8 mouse cellular contexts compared by ENCODE assay signal in the genomic region with DNA sequence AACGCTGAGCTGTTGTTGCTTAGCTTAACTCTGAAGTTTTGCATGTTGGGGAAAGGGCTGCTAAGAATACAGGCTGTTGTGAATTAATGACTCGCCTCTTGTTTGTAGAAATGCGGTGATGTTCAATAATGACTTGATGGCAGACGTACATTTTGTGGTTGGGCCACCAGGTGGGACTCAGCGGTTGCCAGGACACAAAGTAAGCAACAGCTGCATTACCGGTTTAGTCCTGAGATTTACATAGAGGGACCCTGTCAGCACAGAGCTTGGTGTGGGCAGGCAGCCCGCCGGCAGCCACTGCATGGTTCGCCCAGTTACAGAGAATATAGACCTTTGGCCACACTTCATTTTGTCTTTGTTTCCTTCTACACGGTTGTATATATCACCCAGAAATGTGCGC. TPM values are rescaled to one million over a fixed set of nuclear protein-coding genes. Genes with fewer than 3 reads are reported as not detected.
DNase-seq lines count a peak whose midpoint lies in the region; ATAC-seq and TF ChIP-seq lines count a peak whose summit lies in the region.

No protein-coding gene starts in this region.

- peak overlapping the region; percentile 92 for H3K27ac ChIP-seq in lung, embryonic 14.5 days (ENCODE audit: low read depth)
- peak overlapping the region; percentile 82 for H3K27ac ChIP-seq in embryonic facial prominence, embryonic 13.5 days
- H3K27ac ChIP-seq in intestine, embryonic 16.5 days (ENCODE audit: low read length), result peak overlapping the region; percentile 84
- H3K27ac ChIP-seq in neural tube, embryonic 15.5 days (replicated peaks), result peak overlapping the region; percentile 81

- peak overlapping the region; percentile 56 for H3K4me2 ChIP-seq in lung, embryonic 14.5 days
- H3K4me2 ChIP-seq in embryonic facial prominence, embryonic 13.5 days, result peak overlapping the region; percentile 60
- peak overlapping the region; percentile 69 for H3K4me2 ChIP-seq in intestine, embryonic 16.5 days (ENCODE audit: low read depth, low read length)
- peak overlapping the region; percentile 70 for H3K4me2 ChIP-seq in neural tube, embryonic 15.5 days

- no peaks in the 10 kb centered on the region for H3K9me3 ChIP-seq in lung, embryonic 14.5 days (ENCODE audit: low read depth, low read length)
- H3K9me3 ChIP-seq in embryonic facial prominence, embryonic 13.5 days, result no peaks in the 10 kb centered on the region
- H3K9me3 ChIP-seq in intestine, embryonic 16.5 days (ENCODE audit: control insufficient read depth, low read length), result no peaks in the 10 kb centered on the region
- no peaks in the 10 kb centered on the region for H3K9me3 ChIP-seq in neural tube, embryonic 15.5 days (replicated peaks)

- 15% methylated on average over 11 of the region's 11 CpGs for WGBS in lung, embryonic 14.5 days
- WGBS in embryonic facial prominence, embryonic 13.5 days, result 36% methylated on average over 11 of the region's 11 CpGs
- WGBS in intestine, embryonic 16.5 days, result 28% methylated on average over 11 of the region's 11 CpGs
- 31% methylated on average over 11 of the region's 11 CpGs for WGBS in neural tube, embryonic 15.5 days

- peaks cover 25% of the 10 kb centered on the region for H3K36me3 ChIP-seq in lung, embryonic 14.5 days (ENCODE audit: insufficient read depth)
- peaks cover 23% of the 10 kb centered on the region for H3K36me3 ChIP-seq in embryonic facial prominence, embryonic 13.5 days
- H3K36me3 ChIP-seq in intestine, embryonic 16.5 days (ENCODE audit: control insufficient read depth, insufficient read depth, low read length), result peaks cover 8% of the 10 kb centered on the region
- H3K36me3 ChIP-seq in neural tube, embryonic 15.5 days, result peaks cover 12% of the 10 kb centered on the region

- TF ChIP-seq CTCF in lung, embryonic 14.5 days (IDR thresholded peaks at IDR 0.05; ENCODE audit: low read depth), result peak; percentile 50; the same call in 1 of the 2 replicates

- H3K9ac ChIP-seq in lung, embryonic 14.5 days, result peak overlapping the region; percentile 52
- H3K9ac ChIP-seq in embryonic facial prominence, embryonic 13.5 days, result peak overlapping the region; percentile 69
- peak overlapping the region; percentile 66 for H3K9ac ChIP-seq in intestine, embryonic 16.5 days (ENCODE audit: low read depth, low read length)
- peak overlapping the region; percentile 59 for H3K9ac ChIP-seq in neural tube, embryonic 15.5 days (replicated peaks)

- H3K27me3 ChIP-seq in lung, embryonic 14.5 days (ENCODE audit: insufficient read depth, low read length), result no peaks in the 10 kb centered on the region
- H3K27me3 ChIP-seq in embryonic facial prominence, embryonic 13.5 days, result no peaks in the 10 kb centered on the region
- H3K27me3 ChIP-seq in intestine, embryonic 16.5 days (replicated peaks; ENCODE audit: control insufficient read depth, insufficient read depth, low read length), result no peaks in the 10 kb centered on the region
- no peaks in the 10 kb centered on the region for H3K27me3 ChIP-seq in neural tube, embryonic 15.5 days (replicated peaks)

- peak; percentile 70 for DNase-seq in lung, embryonic 14.5 days
- no peak for DNase-seq in lung, postnatal 14 days
- no peak for DNase-seq in left cerebral cortex, adult 11 months (ENCODE audit: low spot score)
- DNase-seq in adipocyte (ENCODE audit: low spot score), result no peak
- DNase-seq in ovary, postnatal 14 days (ENCODE audit: low spot score), result no peak

- H3K4me1 ChIP-seq in lung, embryonic 14.5 days (ENCODE audit: insufficient read depth), result peaks cover 25% of the 10 kb centered on the region
- peaks cover 59% of the 10 kb centered on the region for H3K4me1 ChIP-seq in embryonic facial prominence, embryonic 13.5 days
- peaks cover 32% of the 10 kb centered on the region for H3K4me1 ChIP-seq in intestine, embryonic 16.5 days (ENCODE audit: control insufficient read depth, insufficient read depth, low read length)
- peaks cover 41% of the 10 kb centered on the region for H3K4me1 ChIP-seq in neural tube, embryonic 15.5 days

- H3K4me3 ChIP-seq in lung, embryonic 14.5 days (ENCODE audit: low read depth, low read length), result peak overlapping the region; percentile 35
- H3K4me3 ChIP-seq in embryonic facial prominence, embryonic 13.5 days, result peak overlapping the region; percentile 44
- H3K4me3 ChIP-seq in intestine, embryonic 16.5 days (ENCODE audit: low read length), result peak overlapping the region; percentile 51
- peak overlapping the region; percentile 50 for H3K4me3 ChIP-seq in neural tube, embryonic 15.5 days (replicated peaks)

- ATAC-seq in lung, embryonic 14.5 days (ENCODE audit: insufficient read depth), result peak; percentile 57
- ATAC-seq in embryonic facial prominence, embryonic 13.5 days (ENCODE audit: insufficient number of reproducible peaks, insufficient read depth, low FRiP score, low TSS enrichment, low read depth), result 0 out of 2 replicates have a peak, but pooled peaks have one; percentile 28
- ATAC-seq in intestine, embryonic 16.5 days, result peak; percentile 31; the same call in 1 of the 2 replicates
- ATAC-seq in neural tube, embryonic 15.5 days (ENCODE audit: low FRiP score), result no peak

RNA-seq across cellular contexts. Expression of a gene that starts 23.3 kb away (rescaled TPM):
- 47.6 and 47.7 TPM in 2 replicates for polyA plus RNA-seq in lung, embryonic 14.5 days (2014; fragmentation: Nextera tagmentation; extraction: Ambion mirVana)
- 25.8 and 30.2 TPM in 2 replicates for polyA plus RNA-seq in embryonic facial prominence, embryonic 13.5 days (2015; fragmentation: Nextera tagmentation; extraction: Ambion mirVana)
- polyA plus RNA-seq in intestine, embryonic 16.5 days (2015; fragmentation: Nextera tagmentation; extraction: Ambion mirVana), result 17.9 and 19.8 TPM in 2 replicates
- polyA plus RNA-seq in neural tube, embryonic 15.5 days (2015; fragmentation: Nextera tagmentation; extraction: Ambion mirVana), result 18.6 and 18.9 TPM in 2 replicates
